Mouse (Mus musculus): ENCODE data around the gene Gm4869.

GRCm38 (mm10) chr5:140464943-140465342 is 19.5 kb downstream of the Gm4869 start:
- TF ChIP-seq CTCF (IDR thresholded peaks at IDR 0.05; ENCODE audit: borderline replicate concordance, extremely low read depth, insufficient read depth, insufficient read length), result no peak
- no peak for TF ChIP-seq POLR2A (IDR thresholded peaks at IDR 0.05; ENCODE audit: borderline replicate concordance, extremely low read depth, insufficient read depth, insufficient read length, poor library complexity, severe bottlenecking)
